Mouse (Mus musculus): ENCODE data around the gene Pla2g6. TPM values are rescaled to one million over a fixed set of nuclear protein-coding genes. Genes with fewer than 3 reads are reported as not detected.
A peak's percentile ranks its signal among the peaks of the same experiment; 100 is the strongest.

The Pla2g6 gene
- polyA plus RNA-seq, 1 experiment, result 15.1 TPM

DNA sequence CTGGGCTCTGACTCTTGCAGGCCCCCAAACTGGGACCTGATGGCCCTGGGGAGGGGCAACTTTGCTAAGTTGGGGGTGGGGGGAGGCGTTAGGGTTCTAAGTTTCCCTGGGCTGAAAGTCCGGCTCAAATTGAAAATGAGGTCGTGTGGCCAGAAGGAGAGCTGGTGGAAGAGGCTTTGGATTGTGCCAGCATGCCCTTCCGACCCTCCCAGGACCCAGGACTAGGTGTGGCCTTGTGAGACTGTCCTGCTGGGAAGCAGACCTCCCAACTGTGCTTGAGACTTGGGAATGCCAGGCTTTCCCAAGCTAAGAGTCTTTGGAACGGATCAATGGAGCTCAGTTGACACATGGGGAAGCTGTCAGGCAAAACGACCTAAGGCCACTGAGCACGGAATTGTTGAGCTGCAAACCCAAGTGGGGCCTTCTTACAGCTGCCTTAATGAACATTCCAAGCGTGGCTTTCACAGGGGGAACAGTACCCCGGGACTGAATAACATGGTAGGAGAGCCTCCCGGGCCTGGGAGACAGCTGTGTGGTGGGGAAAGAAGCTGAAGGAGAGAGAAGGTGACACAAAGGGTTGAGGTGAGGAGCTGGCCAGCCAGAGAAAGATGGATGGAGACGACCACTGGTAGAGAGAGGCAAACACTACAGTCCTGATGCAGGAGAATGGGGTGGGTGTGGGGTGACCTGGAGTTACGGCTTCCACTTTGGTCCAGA is 29.9 kb upstream of the Pla2g6 start:
- H3K36me3 ChIP-seq (ENCODE audit: control insufficient read depth, insufficient read depth, low read length), result peaks cover 13% of the 10 kb centered on the region; the same call in 1 of the 2 replicates
- 77% methylated on average over 12 of the region's 12 CpGs for WGBS
- TF ChIP-seq CTCF (IDR thresholded peaks at IDR 0.05; ENCODE audit: extremely low read depth, insufficient read depth, insufficient read length, insufficient replicate concordance) (no peak), POLR2A (IDR thresholded peaks at IDR 0.05; ENCODE audit: low read depth, low read length) (no peak)
- no peak overlapping the region for H3K4me3 ChIP-seq (ENCODE audit: extremely low read depth, insufficient read depth, insufficient read length)
- H3K27ac ChIP-seq (ENCODE audit: insufficient read depth, low read length), result no peak overlapping the region
- H3K27me3 ChIP-seq (ENCODE audit: control insufficient read depth, insufficient read depth, low read length), result no peaks in the 10 kb centered on the region; the same call in 1 of the 2 replicates
- no peak for DNase-seq (ENCODE audit: low read depth in 1 of 2, low spot score in 2 of 2)
- H3K4me1 ChIP-seq (ENCODE audit: control insufficient read depth, insufficient read depth, insufficient read length), result peaks cover 10% of the 10 kb centered on the region

GRCm38 (mm10) chr15:79357036-79357911 is 29.1 kb upstream of the Pla2g6 start:
- Histone ChIP-seq H3K36me3 (ENCODE audit: control insufficient read depth, insufficient read depth, low read length) (peaks cover 5% of the 10 kb centered on the region; the same call in 1 of the 2 replicates), H3K27me3 (ENCODE audit: control insufficient read depth, insufficient read depth, low read length) (no peaks in the 10 kb centered on the region; the same call in 1 of the 2 replicates), H3K4me1 (ENCODE audit: control insufficient read depth, insufficient read depth, insufficient read length) (peaks cover 10% of the 10 kb centered on the region), H3K27ac (ENCODE audit: insufficient read depth, low read length) (peak overlapping the region; percentile 67; the same call in 1 of the 2 replicates), H3K4me3 (ENCODE audit: extremely low read depth, insufficient read depth, insufficient read length) (peak overlapping the region; percentile 56)
- peak; percentile 36 to 38 for DNase-seq (ENCODE audit: low read depth in 1 of 2, low spot score in 2 of 2)
- TF ChIP-seq POLR2A (IDR thresholded peaks at IDR 0.05; ENCODE audit: low read depth, low read length), result no peak
- no peak for TF ChIP-seq CTCF (IDR thresholded peaks at IDR 0.05; ENCODE audit: extremely low read depth, insufficient read depth, insufficient read length, insufficient replicate concordance)
- under 1% methylated on average over 74 of the region's 77 CpGs for WGBS

- TF ChIP-seq POLR2A (IDR thresholded peaks at IDR 0.05; ENCODE audit: low read depth, low read length), result no peak
- no peak for TF ChIP-seq CTCF (IDR thresholded peaks at IDR 0.05; ENCODE audit: extremely low read depth, insufficient read depth, insufficient read length, insufficient replicate concordance)
- WGBS, result 78% methylated on average over 8 of the region's 8 CpGs
Observed at GRCm38 (mm10) chr15:79356481-79356880, 28.3 kb upstream of the Pla2g6 start.

DNA sequence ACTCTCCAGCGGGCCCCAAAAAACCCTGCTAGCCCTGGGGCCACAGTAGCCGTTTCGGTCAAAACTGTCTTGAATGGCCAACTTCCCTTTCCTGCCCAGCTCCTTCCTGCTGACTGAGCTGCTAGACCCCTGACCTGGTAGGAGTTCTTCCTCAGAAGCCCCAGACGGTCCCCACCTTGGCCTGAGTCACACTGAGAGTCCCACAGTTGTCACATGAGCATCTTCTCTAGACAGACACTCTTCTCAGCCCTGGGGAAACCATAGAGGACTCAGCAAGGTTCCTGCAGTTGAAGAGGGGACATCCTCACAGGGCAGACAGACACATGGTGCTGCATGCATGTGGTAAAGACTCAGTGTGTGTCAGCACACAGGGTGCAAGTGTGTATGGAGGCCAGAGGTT is 26.4 kb upstream of the Pla2g6 start:
- no peak overlapping the region for H3K27ac ChIP-seq (ENCODE audit: insufficient read depth, low read length)
- H3K4me3 ChIP-seq (ENCODE audit: extremely low read depth, insufficient read depth, insufficient read length), result no peak overlapping the region
- no peaks in the 10 kb centered on the region; the same call in 1 of the 2 replicates for H3K27me3 ChIP-seq (ENCODE audit: control insufficient read depth, insufficient read depth, low read length)
- DNase-seq (ENCODE audit: low read depth in 1 of 2, low spot score in 2 of 2), result no peak
- no peak for TF ChIP-seq CTCF (IDR thresholded peaks at IDR 0.05; ENCODE audit: extremely low read depth, insufficient read depth, insufficient read length, insufficient replicate concordance)
- no peaks in the 10 kb centered on the region for H3K36me3 ChIP-seq (ENCODE audit: control insufficient read depth, insufficient read depth, low read length)
- WGBS, result 39% methylated on average over 4 of the region's 4 CpGs
- peaks cover 17% of the 10 kb centered on the region for H3K4me1 ChIP-seq (ENCODE audit: control insufficient read depth, insufficient read depth, insufficient read length)

More at GRCm38 (mm10) chr15:79356481-79356880, 28.3 kb upstream of the Pla2g6 start:
- Histone ChIP-seq H3K4me3 (ENCODE audit: extremely low read depth, insufficient read depth, insufficient read length) (no peak overlapping the region), H3K36me3 (ENCODE audit: control insufficient read depth, insufficient read depth, low read length) (peaks cover 1% of the 10 kb centered on the region; the same call in 1 of the 2 replicates), H3K4me1 (ENCODE audit: control insufficient read depth, insufficient read depth, insufficient read length) (peaks cover 10% of the 10 kb centered on the region), H3K27ac (ENCODE audit: insufficient read depth, low read length) (no peak overlapping the region), H3K27me3 (ENCODE audit: control insufficient read depth, insufficient read depth, low read length) (no peaks in the 10 kb centered on the region; the same call in 1 of the 2 replicates)
- no peak for DNase-seq (ENCODE audit: low read depth in 1 of 2, low spot score in 2 of 2)

GRCm38 (mm10) chr15:79353690-79354305 is 25.6 kb upstream of the Pla2g6 start:
- Histone ChIP-seq H3K4me1 (ENCODE audit: control insufficient read depth, insufficient read depth, insufficient read length) (peaks cover 17% of the 10 kb centered on the region), H3K27me3 (ENCODE audit: control insufficient read depth, insufficient read depth, low read length) (no peaks in the 10 kb centered on the region; the same call in 1 of the 2 replicates)

DNA sequence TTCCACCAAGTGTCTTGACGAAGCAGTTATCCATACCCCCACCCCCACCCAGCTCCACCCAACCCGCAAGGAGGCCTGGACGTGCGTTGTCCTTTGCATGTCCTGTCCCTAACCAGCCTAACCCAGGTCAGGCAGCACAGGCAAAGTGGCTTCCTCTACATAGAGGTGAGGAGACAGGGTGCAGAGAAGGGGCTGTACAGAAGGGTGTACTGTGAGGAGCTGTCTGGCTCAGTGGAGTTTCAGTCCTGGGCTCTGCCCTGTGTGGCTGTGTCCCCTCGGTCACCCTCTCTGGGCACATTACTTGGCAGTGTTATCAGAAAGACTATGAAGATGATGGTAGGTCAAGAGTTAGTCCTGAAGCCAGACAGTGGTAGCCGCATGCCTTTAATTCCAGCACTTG is 24.3 kb upstream of the Pla2g6 start:
- Histone ChIP-seq H3K4me3 (ENCODE audit: extremely low read depth, insufficient read depth, insufficient read length) (no peak overlapping the region), H3K4me1 (ENCODE audit: control insufficient read depth, insufficient read depth, insufficient read length) (peaks cover 23% of the 10 kb centered on the region), H3K27ac (ENCODE audit: insufficient read depth, low read length) (no peak overlapping the region), H3K27me3 (ENCODE audit: control insufficient read depth, insufficient read depth, low read length) (no peaks in the 10 kb centered on the region; the same call in 1 of the 2 replicates), H3K36me3 (ENCODE audit: control insufficient read depth, insufficient read depth, low read length) (no peaks in the 10 kb centered on the region)
- TF ChIP-seq POLR2A (IDR thresholded peaks at IDR 0.05; ENCODE audit: low read depth, low read length) (no peak), CTCF (IDR thresholded peaks at IDR 0.05; ENCODE audit: extremely low read depth, insufficient read depth, insufficient read length, insufficient replicate concordance) (no peak)
- DNase-seq (ENCODE audit: low read depth in 1 of 2, low spot score in 2 of 2), result no peak
- WGBS, result 87% methylated on average over 6 of the region's 6 CpGs

More at GRCm38 (mm10) chr15:79353690-79354305, 25.6 kb upstream of the Pla2g6 start:
- H3K27ac ChIP-seq (ENCODE audit: insufficient read depth, low read length), result no peak overlapping the region
- H3K4me3 ChIP-seq (ENCODE audit: extremely low read depth, insufficient read depth, insufficient read length), result no peak overlapping the region
- DNase-seq (ENCODE audit: low read depth in 1 of 2, low spot score in 2 of 2), result no peak
- H3K36me3 ChIP-seq (ENCODE audit: control insufficient read depth, insufficient read depth, low read length), result no peaks in the 10 kb centered on the region
- WGBS, result 93% methylated on average over 5 of the region's 5 CpGs
- TF ChIP-seq POLR2A (IDR thresholded peaks at IDR 0.05; ENCODE audit: low read depth, low read length), result no peak
- no peak for TF ChIP-seq CTCF (IDR thresholded peaks at IDR 0.05; ENCODE audit: extremely low read depth, insufficient read depth, insufficient read length, insufficient replicate concordance)

All from spleen, adult 2 months (tissue).